Mouse (Mus musculus): ENCODE measurements around the gene Rpl12.

Rpl12 gene

DNA sequence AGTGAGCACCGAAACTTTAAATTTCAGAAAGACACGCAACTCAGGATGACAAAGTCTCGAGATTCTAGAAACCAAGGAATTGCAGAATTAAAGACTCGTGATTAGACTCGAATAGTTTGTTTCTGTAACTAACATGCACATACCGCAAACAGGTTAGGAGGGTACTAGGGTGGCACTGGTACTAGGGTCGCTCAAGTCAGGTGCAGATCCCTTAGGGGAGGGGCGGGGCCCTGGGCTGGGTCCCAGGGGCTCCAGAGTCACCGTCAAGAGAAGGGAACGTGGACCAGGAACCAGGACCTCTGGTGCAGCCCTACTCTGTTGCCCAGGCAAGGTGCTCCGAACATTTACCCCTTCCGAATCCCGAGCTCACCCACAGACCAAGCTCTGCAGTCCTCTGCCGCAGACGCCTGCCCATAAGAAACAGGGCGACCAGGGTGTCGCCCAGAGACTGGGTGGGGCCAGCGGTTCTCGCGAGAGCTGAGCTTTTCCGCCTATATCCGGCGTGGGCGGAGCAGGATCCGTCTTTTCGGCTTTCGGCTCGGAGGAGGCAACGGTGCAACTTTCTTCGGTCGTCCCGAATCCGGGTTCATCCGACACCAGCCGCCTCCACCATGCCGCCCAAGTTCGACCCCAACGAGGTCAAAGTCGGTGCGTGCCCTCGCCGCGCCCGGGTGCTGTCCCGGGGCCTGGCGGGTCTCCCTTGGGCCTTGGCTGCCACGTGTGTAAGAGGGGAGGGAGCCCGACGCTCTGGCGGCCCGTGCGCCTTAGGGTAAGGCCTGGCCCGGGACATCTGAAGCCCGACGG is at the start of gene Rpl12, which contains the start of gene Lrsam1:
Gene Rpl12 (plus strand): TSS at position 368 of the 804 bp plus-strand sequence.
Gene Lrsam1 (minus strand): TSS at position 423 of the 804 bp plus-strand sequence.
- DNase-seq (ENCODE audit: low spot score), result peak; percentile 92

DNA sequence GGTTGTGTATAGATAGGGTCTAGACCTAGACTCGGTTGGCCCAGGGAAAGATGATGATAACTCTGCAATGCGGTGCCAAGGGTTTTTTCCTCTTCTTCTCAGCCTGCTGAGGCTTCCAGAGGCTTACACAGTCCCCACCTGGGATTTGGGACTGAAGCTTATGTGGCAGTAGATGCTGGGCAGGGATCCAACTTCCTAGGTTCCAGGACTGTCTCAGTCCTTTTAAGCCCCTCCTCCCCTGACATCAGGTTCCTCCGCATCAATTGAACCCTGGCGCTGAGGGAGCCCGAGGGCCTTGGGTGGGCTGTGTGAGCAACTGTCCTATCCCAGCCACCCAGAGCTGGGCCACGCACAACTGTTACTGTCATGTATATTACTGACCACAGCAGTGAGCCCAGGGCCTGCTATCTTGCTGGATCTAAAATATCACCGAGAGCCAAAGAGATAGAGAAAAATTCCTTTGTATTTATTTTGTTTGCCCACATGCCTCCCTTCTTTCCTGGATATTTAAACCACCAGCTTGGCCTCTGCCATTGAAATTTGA is 49.6 kb upstream of the Rpl12 start:
- no peak for DNase-seq (ENCODE audit: low spot score)

DNA sequence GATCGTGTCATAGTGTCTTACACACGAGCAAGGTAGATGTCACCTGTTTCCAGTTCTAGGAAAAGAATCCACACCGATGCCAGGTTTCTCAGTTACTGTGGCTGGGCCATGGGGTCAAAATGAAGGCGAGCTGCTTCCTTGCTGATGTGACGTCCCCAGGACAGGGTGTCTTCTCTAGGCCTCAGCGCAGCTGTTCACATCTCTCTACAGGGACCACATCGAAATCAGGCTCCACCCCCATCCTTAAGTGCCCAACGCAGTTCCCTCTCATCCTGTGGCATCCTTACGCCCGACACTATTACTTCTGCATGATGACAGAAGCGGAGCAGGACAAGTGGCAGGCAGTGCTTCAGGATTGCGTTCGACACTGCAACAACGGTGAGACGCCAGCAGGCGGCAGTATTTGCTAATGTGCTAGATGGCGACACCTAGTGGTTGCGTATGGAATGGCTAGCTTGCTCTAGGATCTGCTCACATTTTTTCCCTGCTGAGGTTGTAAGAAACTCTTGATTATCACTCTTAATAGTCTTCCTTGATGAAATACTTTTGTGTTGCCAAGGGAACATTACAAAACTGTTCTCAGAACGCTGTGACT is 49.1 kb upstream of the Rpl12 start:
- DNase-seq (ENCODE audit: low spot score), result peak; percentile 47

DNA sequence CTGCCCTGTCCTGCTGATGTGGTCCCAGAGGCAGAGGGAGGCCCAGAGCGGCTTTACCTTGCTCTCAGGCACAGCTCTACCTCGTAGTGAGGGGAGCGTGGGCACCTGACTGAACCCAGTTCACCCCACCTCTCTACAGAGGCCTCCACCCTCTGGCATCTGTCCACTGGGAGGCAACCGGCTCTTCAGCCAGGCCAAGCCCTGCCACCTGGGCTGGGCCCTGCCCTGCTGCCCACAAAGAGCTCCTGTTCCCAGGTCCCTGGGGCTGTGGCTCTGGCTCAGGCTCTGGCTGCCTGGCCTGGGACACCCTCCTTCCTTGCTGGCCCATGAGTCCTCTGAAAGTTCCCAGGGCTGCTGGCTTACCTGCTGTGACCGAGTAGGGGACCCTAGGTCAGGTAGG is 47.0 kb upstream of the Rpl12 start:
- no peak for DNase-seq (ENCODE audit: low spot score)

DNA sequence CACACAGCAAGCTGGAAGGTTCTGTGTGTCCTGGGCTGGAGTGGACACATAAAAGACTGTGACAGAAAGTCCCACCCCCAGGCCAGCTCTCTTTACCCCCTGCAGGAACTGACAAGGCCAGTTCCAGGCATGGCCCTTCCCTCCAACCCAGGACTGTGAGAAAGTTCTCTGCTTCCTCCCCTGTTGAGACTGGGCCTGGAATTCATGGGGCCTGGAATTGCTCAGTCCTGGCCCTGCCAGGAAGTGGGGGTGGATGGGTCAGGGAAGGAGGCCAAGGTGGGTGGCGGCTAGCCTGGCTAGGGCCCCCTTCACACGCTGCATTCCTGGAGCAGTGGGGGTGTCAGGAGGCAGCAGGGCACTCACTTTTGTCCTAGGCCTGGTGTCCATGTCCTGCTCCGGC is 46.5 kb upstream of the Rpl12 start:
- no peak for DNase-seq (ENCODE audit: low spot score)

DNA sequence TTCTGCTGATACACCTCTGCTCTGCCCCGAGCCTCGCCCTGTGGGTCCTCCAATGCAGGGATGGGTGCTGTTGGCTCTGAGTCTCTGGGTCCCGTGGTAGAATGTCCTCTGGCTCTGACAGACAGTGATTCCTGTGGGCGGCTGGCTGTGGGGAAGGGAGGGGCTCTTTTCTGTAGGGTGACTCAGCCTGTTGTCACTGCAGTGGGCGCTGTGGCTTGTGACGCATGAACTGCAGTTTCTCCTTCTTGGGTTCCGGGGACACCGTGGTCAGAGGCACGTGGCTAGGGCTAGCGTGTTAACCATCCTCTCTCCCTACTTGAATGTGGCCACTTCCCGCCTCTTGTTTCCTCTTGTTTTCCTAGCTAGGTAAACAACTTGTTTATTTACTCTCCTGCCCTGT is 43.8 kb upstream of the Rpl12 start:
- DNase-seq (ENCODE audit: low spot score), result no peak

DNA sequence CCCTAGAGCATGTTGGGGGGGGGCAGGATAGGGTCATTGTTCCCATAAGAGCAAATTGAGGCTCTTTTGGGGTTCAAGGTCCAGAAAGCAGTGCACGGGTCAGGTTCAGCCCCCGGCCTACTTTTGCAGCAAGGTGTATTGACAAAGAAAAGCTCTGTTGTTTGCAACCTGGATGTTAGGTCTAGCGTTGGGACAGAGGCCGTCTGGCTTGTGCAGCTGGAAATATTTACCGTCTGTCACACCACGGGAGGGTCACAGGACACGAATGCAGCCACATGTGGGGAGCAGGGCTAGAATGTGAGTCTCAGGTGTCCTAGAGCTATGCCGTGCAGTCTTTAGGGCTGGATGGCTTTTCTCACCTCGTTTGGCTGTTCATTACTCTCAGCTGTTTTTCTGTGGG is 43.0 kb upstream of the Rpl12 start:
- no peak for DNase-seq (ENCODE audit: low spot score)

DNA sequence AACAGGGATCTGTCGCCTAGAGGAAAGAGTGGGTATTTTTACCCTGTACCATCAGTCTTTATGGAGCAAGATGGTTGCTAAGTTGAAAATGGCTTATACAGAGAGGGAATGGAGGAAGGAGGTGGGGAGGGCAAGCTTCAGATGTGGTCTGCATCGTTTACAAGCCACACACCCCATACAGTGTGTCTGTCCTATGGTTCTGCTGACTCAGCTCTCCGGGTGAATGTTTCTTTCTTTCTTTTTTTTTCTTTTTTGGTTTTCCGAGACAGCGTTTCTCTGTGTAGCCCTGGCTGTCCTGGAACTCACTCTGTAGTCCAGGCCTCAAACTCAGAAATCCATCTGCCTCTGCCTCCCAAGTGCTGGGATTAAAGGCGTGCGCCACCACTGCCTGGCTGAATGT is 40.1 kb upstream of the Rpl12 start:
- no peak for DNase-seq (ENCODE audit: low spot score)

DNA sequence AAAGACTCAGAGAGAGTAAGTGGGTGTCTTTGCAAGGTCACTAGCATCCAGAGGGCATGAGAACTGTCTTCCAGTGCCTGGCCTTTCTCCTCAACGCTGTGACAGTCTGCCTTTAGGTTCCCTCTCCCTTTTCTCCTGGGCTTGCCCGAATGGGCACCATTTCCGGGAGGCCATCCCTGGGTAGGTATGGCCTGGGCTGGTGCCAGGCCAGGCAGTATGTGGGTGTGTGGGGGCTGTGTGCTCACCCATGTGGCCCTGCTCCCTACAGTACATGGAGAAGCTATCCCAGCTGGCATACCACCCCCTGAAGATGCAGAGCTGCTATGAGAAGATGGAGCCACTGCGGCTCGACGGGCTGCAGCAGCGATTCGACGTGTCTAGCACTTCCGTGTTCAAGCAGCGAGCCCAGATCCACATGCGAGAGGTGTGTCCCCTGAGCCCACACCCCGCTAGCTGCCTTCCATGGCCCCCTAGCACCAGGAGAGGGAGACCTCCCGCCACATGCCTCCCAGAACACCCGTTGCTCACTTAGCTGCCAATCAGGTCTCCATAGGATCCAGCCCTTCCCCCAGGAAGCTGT is 39.5 kb upstream of the Rpl12 start:
- no peak for DNase-seq (ENCODE audit: low spot score)

DNA sequence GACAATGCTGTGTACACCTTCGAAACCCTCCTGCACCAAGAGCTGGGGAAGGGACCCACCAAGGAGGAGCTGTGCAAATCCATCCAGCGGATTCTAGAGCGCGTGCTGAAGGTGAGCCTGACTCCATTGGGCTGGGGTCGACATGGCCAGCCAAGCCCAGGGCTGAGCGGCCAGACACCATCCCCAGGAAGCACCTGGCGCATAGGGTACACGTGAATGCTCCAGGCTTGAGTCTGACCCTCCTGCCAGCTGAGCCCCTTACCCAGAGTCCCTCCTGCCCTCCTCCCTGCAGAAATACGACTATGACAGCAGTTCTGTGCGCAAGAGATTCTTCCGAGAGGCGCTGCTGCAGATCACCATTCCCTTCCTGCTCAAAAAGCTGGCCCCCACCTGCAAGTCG is 38.8 kb upstream of the Rpl12 start:
- DNase-seq (ENCODE audit: low spot score), result no peak

DNA sequence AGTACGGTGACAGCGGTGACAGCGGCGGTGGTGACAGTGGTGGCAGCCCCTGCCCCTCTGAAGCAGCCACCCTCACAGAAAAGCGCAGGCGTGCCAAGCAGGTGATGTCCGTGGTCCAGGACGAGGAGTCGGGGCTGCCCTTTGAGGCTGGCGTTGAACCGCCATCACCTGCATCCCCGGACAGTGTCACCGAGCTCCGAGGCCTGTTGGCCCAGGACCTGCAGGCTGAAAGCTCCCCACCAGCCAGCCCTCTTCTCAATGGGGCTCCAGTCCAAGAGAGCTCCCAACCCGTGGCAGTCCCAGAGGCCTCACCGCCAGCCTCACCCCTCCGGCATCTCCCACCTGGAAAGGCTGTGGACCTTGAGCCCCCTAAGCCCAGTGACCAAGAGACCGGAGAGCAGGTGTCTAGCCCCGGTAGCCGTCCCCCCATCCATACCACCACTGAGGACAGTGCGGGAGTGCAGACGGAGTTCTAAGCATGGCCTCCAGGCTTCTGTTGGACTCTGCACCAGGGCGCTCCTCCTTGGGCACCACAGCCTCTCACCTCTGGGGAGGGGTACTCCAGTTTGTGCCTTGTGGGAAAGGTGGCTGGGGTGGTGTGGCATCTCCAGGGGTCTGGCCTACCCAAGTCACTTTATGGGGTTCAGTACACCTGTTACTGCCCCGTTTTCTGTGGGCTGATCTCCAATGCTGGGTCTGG is 37.7 kb upstream of the Rpl12 start:
- no peak for DNase-seq (ENCODE audit: low spot score)

DNA sequence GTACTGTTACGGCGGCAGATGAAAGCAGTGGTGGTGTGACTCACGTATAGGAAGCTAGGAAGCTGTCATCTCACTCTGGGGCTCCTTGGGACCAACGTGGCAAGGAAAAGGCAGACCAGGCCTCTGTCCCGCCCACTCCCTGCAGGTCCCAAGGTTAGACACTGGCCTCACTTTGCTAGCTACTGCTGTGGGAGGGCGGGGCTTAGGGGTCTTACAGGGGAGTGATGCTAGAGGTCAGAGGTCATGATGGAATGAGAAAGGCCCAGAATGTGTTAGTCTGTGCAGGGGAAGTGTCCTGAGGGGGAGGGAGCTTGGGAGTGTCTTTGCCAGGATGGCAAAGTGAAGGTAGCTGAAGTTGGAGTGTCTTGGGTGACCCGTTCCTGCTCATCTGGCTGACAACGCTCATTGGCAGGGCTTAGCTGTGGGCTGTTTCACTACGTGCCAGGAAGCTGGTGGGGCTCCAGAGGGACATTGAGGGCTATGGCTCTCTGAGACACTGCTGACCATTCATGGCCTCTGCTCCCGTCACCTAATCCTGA is 37.0 kb upstream of the Rpl12 start:
- no peak for DNase-seq (ENCODE audit: low spot score)

DNA sequence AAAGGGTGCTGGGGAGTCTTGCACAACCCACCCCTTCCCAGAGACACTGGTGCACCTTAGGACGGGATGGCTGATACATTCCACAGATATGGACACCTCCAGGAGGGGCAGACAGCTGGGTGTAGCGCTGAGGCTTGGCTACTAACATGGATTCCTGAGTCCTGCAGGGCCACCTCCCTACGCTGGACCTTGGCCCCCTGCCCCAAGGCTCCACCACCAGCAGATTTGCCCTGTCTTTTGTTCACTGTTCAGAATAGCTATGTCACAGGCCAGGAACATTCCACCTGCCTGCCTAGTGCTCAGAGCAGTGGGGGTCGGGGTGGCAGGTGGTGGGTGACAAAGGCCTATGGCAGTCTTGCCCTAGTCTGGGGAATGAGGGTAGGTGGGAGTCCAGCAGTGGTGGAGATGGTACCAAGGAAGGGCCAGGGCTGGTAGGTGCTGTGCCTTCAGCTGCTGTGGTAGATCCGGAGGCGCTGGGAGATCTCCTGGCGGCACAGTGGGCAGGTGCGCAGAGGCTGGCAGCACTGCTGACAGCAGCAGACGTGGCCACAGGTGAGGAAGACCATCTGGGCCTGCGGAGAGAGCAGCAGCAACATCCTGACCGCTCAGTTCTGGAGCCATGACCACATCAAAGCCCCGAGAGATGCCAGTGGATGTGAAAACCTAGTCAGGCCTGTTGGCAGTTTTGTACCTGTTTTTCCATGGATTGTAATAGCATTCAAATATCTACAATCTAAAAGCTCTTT is 34.9 kb upstream of the Rpl12 start:
- DNase-seq (ENCODE audit: low spot score), result no peak

DNA sequence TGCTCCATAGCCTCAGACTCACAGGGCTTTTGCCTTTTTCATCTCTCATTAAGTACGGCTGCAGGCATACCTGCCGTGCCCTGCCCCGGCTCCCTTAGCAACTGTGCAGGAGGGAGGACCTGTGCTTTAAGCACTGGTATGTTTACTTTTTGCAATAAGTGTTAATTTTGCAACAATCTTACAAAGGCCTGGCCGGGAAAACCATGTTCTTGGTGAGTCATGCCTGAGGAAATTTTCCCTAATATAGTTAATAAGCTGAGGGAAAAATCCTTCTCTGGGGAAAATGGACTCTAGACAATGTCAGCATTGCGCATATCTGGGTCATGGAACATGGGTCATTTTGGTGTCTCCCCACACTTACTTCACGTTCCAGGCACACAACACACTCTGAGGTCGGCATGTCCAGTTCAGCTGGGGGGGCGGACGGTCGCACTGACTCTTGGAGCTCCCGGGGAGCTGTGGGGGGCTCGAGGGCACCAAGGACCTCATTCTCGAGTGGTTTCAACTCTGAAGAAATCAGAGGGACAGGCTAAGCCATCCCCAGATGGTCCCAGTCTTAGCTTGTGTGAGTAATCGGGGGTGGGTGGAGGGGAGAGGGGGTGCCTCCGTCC is 33.6 kb upstream of the Rpl12 start:
- no peak for DNase-seq (ENCODE audit: low spot score)

DNA sequence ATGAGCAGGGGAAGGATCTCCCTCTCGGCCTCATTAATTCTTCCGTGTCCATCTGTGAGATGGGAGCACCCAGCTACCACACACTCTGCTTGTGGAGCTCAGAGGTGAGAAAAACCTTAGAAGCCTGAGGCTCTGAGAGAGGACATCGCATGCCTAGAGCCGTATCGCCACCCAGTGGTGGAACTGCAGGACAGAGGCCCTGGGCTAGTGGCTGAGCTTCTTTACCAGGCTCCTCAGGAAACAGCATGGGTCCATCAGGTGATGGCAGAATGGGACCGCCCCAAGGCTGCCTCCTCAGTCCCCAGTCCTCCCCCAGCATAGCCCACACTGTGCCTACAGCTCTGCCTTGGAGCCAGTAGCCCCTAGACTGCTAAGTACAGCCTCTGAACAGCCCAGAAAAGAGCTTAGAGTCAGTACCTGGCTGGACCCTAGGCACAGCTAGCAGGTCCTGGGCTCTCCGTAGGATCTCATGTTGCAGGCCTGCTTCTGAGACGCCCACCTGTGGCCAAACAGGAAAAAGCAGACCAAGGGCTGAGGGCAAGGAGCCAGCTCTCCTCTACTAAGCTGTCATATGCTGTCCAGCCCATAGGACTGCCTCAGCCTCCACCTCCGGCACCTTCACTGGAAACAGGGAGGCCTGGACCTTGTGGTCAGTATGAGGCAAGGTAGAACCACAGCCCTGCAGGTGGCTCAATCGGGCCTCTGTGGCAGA is 33.0 kb upstream of the Rpl12 start:
- no peak for DNase-seq (ENCODE audit: low spot score)

DNA sequence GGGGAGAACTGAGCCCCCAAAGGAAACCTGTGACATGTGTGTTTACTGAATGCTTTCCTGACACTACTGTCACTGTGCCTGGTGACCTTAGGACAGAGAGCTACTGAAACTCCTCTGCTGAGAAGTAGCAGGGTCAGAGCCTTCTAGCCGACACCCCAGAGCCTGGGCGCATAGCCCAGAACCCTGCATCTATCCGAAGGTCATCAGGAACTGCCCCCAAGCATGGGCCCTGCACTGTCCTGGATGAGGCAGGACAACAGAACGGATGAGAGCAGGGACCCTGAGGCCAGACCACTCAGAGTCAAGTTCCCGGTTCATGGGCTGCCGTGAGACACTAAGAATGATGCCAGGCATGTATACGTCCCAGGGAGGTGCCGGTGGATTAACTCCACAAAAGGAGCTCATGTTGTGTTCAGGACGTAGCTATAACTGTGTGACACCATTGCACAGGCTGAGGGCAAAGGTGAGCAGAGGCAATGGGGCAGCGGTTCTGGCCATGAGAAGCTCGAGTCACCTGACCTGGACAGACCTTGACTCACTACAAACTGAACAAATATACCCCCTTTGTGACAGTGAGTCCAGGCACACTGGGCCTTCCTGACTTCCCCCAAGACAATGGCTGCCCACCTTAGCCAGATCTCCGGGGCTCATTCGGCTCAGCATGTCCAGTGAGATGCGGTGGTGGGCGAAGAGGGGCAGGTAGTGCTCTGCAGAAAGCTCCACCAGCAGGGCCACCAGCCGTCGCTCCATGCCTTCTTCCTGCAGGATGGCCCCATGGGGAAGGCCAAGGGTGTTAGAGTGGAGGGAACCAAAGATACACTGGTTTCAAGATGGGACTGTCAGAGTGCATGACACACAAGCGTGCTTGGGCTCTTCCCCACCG is 32.2 kb upstream of the Rpl12 start:
- no peak for DNase-seq (ENCODE audit: low spot score)

DNA sequence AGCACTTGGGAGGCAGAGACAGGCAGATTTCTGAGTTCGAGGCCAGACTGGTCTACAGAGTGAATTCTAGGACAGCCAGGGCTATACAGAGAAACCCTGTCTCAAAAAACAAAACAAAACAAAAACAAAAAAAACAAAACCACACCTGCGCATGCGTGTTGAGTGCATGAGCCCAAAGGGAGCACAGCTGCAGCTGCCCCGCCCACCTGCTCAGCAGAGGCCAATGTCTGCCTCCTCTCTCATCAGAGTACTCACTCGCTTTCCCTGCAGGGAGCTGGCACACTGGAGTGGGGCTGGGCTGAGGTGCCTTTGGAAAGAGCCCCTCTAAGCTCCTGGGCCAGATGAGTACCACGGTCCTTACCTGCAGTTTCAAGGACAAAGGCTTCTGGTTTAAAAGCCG is 29.6 kb upstream of the Rpl12 start:
- no peak for DNase-seq (ENCODE audit: low spot score)

DNA sequence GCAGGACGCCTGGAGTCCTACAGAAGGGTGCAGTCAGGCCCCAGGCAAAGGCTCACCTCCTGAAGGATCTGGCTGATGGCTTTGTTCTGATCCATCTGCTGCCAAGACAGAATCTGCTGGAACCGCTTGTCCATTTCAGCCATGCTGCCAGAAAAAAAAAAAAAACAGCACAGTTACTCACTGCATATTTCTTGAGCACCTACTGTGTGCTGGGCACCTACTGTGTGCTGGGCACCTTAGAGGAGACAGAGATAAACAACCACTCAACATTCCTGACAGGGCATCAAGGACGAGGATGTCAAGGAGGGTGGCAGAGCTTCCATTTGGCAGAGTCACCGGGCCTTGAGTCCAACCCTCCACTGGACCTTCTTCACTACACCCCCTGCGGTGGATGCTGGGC is 22.6 kb upstream of the Rpl12 start:
- DNase-seq (ENCODE audit: low spot score), result no peak

DNA sequence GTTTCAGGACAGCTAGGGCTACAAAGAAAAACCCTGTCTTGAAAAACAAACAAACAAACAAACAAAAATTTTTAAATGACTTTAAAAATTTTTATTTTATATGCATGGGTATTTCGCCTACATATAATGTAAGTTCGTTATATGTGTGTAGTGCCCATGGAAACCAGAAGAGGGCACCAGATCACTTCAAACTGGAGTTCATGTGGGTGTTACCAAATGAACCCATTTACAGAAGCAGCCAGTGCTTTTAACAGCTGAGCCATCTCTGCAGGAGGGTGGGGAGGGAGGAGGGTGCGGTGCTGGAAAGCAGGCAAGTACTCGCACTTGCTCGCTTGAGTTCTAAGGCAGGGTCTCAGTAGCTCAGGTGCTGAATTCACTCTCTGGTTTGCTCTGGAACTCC is 21.9 kb upstream of the Rpl12 start:
- DNase-seq (ENCODE audit: low spot score), result no peak
